Mouse (Mus musculus) neural tube, embryonic 12.5 days (tissue): ENCODE data around the gene Arrb1. TPM values are rescaled to one million over a fixed set of nuclear protein-coding genes. Genes with fewer than 3 reads are reported as not detected.

ENCODE experiments used
- ATAC-seq: fragments of 200-750 bp; cut with Nextera tagmentation; 2 replicates; pipeline ENCODE4 v1.8.0; 2017; ENCODE audit warnings: low read depth, mild to moderate bottlenecking, moderate TSS enrichment, moderate library complexity; ENCODE audit not compliant: low FRiP score
- H3K27ac ChIP-seq: fragments of 300-500 bp; sonication (generic); 2 replicates; pipeline ENCODE4 v1.5.1; 2016
- H3K27me3 ChIP-seq: fragments of 300-500 bp; sonication (generic); replicated peaks from 2 replicates; pipeline ENCODE4 v1.6.1; 2016; ENCODE audit warnings: mild to moderate bottlenecking
- H3K36me3 ChIP-seq: fragments of 300-500 bp; sonication (generic); 2 replicates; pipeline ENCODE4 v1.6.1; 2016; ENCODE audit warnings: mild to moderate bottlenecking
- H3K4me1 ChIP-seq: fragments of 300-500 bp; sonication (generic); 2 replicates; pipeline ENCODE4 v1.6.1; 2016
- H3K4me2 ChIP-seq: fragments of 300-500 bp; sonication (generic); replicated peaks from 2 replicates; pipeline ENCODE4 v1.6.1; 2016; ENCODE audit warnings: mild to moderate bottlenecking
- H3K4me3 ChIP-seq: fragments of 300-500 bp; sonication (generic); 2 replicates; pipeline ENCODE4 v1.5.1; 2016
- H3K9ac ChIP-seq: fragments of 300-500 bp; sonication (generic); 2 replicates; pipeline ENCODE4 v1.6.1; 2016; ENCODE audit warnings: mild to moderate bottlenecking
- H3K9me3 ChIP-seq: fragments of 300-500 bp; sonication (generic); 2 replicates; pipeline ENCODE4 v1.6.1; 2016; ENCODE audit warnings: mild to moderate bottlenecking
- WGBS: fragments of 180-500 bp; shearing (Covaris S2); methylation state at CpG from one replicate; pipeline ENCODE4 v1.1.7; 2016; 5-methylcytosine and 5-hydroxymethylcytosine counted together
- polyA plus RNA-seq: library from polyadenylated mRNA; unstranded; fragments of >200 nt; fragmentation: Nextera tagmentation; extraction: Ambion mirVana; gene quantifications from 2 replicates; pipeline ENCODE4 v1.2.1, GENCODE M21; 2016

The Arrb1 gene
- polyA plus RNA-seq, 1 experiment from 2014 or later = 18.4 TPM

GRCm38 (mm10) chr7:99523121-99523520, 12.1 kb upstream of the Arrb1 start:
- H3K4me3 ChIP-seq = no peak overlapping the region
- H3K36me3 ChIP-seq = no peaks in the 10 kb centered on the region
- H3K27ac ChIP-seq = no peak overlapping the region
- no peak for ATAC-seq
- 87% methylated on average over 8 of the region's 8 CpGs for WGBS
- no peak overlapping the region for H3K4me2 ChIP-seq
- H3K9ac ChIP-seq = no peak overlapping the region
- H3K27me3 ChIP-seq = no peaks in the 10 kb centered on the region
- H3K9me3 ChIP-seq = no peaks in the 10 kb centered on the region
- H3K4me1 ChIP-seq = no peaks in the 10 kb centered on the region

DNA sequence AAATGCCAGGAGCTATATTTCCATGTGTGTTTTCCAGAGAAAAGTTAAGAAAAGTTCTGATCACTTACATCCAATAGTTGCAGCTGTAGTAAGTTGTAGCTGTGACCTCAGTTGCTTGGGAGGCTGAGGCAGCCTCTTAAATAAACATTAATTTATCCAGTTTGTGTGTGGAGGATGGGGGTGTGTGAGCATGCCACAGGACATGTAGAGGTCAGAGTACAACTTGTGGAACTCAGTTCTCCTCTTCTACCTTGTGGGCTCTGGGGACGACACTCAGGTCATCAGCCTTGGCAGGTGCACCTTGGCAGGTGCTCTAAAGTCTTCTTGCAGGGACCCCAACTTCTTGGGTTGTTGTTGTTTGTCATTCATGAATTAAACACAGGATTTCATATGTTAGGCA, 11.4 kb upstream of the Arrb1 start:
- Histone ChIP-seq H3K27ac (no peak overlapping the region), H3K9ac (no peak overlapping the region), H3K9me3 (no peaks in the 10 kb centered on the region), H3K27me3 (no peaks in the 10 kb centered on the region), H3K4me3 (no peak overlapping the region), H3K4me2 (no peak overlapping the region), H3K4me1 (no peaks in the 10 kb centered on the region), H3K36me3 (no peaks in the 10 kb centered on the region)
- no peak for ATAC-seq
- 87% methylated on average over 1 of the region's 1 CpGs for WGBS

DNA sequence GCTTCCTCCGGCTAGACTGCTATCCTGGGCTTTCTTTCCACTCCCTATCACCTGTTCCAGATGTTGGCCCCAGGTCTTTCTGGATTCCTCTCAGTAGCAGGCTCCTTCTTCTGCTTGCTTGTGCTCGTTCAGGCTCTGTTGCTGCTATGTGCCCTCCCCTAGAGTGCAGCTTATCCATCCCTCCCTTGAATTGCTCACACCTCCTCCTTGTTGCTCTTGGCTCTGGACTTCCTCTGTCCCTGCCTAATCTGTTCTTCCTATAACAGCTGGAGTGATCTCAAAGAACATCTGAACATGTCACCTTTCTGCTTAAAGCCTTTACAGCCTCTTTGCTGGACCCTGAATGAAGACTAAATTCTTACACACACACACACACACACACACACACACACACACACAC, 6.7 kb upstream of the Arrb1 start:
- no peak for ATAC-seq
- Histone ChIP-seq H3K4me3 (no peak overlapping the region), H3K27ac (no peak overlapping the region), H3K9me3 (no peaks in the 10 kb centered on the region), H3K9ac (no peak overlapping the region), H3K27me3 (no peaks in the 10 kb centered on the region), H3K4me1 (no peaks in the 10 kb centered on the region), H3K36me3 (no peaks in the 10 kb centered on the region), H3K4me2 (no peak overlapping the region)
- WGBS = 51% methylated on average over 2 of the region's 2 CpGs

- no peaks in the 10 kb centered on the region for H3K9me3 ChIP-seq
- no peak overlapping the region for H3K4me3 ChIP-seq
- H3K27ac ChIP-seq = no peak overlapping the region
- WGBS = 61% methylated on average over 5 of the region's 5 CpGs
- H3K36me3 ChIP-seq = no peaks in the 10 kb centered on the region
- no peak overlapping the region for H3K4me2 ChIP-seq
- no peak for ATAC-seq
- H3K27me3 ChIP-seq = no peaks in the 10 kb centered on the region
- no peak overlapping the region for H3K9ac ChIP-seq
- peaks cover 5% of the 10 kb centered on the region; the same call in 1 of the 2 replicates for H3K4me1 ChIP-seq
Measured at GRCm38 (mm10) chr7:99529410-99529809, 5.9 kb upstream of the Arrb1 start.

- Histone ChIP-seq H3K9me3 (no peaks in the 10 kb centered on the region), H3K36me3 (no peaks in the 10 kb centered on the region), H3K4me2 (no peak overlapping the region), H3K27ac (no peak overlapping the region), H3K4me1 (peaks cover 20% of the 10 kb centered on the region), H3K4me3 (no peak overlapping the region), H3K27me3 (no peaks in the 10 kb centered on the region), H3K9ac (no peak overlapping the region)
- ATAC-seq = no peak
- WGBS = 91% methylated on average over 3 of the region's 3 CpGs
Measured at GRCm38 (mm10) chr7:99531408-99531970, 3.8 kb upstream of the Arrb1 start.

GRCm38 (mm10) chr7:99532526-99532925, 2.7 kb upstream of the Arrb1 start:
- H3K27ac ChIP-seq = no peak overlapping the region
- no peak for ATAC-seq
- H3K9me3 ChIP-seq = no peaks in the 10 kb centered on the region
- no peaks in the 10 kb centered on the region for H3K36me3 ChIP-seq
- H3K9ac ChIP-seq = no peak overlapping the region
- no peak overlapping the region for H3K4me2 ChIP-seq
- no peaks in the 10 kb centered on the region for H3K27me3 ChIP-seq
- H3K4me3 ChIP-seq = no peak overlapping the region
- 84% methylated on average over 4 of the region's 4 CpGs for WGBS
- H3K4me1 ChIP-seq = peaks cover 31% of the 10 kb centered on the region

DNA sequence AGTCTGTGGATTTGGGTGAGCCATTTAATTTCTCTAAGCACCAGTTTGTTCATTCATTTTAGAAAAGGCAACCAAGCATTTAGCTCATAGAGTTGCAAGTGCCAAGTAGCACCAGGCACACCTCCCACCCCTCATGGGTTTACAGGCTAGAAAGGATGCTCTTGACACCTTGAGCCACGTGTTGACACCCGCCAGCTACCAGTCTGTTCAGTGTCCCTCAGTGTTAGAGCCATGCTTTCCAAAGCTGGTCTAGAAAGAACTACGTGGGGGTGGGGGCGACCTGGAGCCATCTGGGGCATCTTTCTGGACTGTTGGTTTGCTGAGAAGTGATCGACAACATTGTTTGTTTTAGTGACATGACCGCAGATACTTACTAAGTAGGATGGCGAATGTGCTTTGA, 1.7 kb upstream of the Arrb1 start:
- no peak overlapping the region for H3K27ac ChIP-seq
- H3K4me1 ChIP-seq = peaks cover 40% of the 10 kb centered on the region

DNA sequence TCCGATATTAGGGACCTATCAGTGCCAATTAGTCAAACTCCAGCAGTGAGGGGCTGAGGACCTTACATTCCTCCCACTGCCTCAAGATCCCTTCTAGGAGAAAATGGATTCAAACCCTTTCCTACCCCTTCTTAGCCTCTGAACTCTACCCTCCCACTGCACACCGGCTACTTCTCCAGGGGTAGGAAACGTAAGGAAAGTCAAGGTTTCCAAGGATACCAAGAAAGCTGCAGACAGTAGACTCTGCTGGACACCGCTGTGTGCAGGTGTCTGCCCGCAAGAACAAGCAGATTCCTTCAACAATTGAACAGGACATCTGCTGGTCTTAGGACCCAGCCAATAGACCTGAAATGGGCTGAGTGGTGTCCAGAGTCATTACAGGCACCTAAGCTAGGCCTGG, 765 bp upstream of the Arrb1 start:
- H3K9me3 ChIP-seq = no peaks in the 10 kb centered on the region
- peak overlapping the region; percentile 83 for H3K27ac ChIP-seq
- no peak for ATAC-seq
- H3K4me2 ChIP-seq = peak overlapping the region; percentile 87
- no peaks in the 10 kb centered on the region for H3K36me3 ChIP-seq
- peaks cover 46% of the 10 kb centered on the region for H3K4me1 ChIP-seq
- H3K4me3 ChIP-seq = peak overlapping the region; percentile 73
- H3K27me3 ChIP-seq = no peaks in the 10 kb centered on the region
- WGBS = 35% methylated on average over 5 of the region's 5 CpGs
- peak overlapping the region; percentile 85 for H3K9ac ChIP-seq

More for the DNA sequence above, 1.7 kb upstream of the Arrb1 start:
- H3K36me3 ChIP-seq = no peaks in the 10 kb centered on the region
- WGBS = 89% methylated on average over 7 of the region's 7 CpGs
- no peaks in the 10 kb centered on the region for H3K9me3 ChIP-seq
- no peak for ATAC-seq
- H3K9ac ChIP-seq = no peak overlapping the region
- no peak overlapping the region for H3K4me3 ChIP-seq
- no peaks in the 10 kb centered on the region for H3K27me3 ChIP-seq
- no peak overlapping the region for H3K4me2 ChIP-seq

DNA sequence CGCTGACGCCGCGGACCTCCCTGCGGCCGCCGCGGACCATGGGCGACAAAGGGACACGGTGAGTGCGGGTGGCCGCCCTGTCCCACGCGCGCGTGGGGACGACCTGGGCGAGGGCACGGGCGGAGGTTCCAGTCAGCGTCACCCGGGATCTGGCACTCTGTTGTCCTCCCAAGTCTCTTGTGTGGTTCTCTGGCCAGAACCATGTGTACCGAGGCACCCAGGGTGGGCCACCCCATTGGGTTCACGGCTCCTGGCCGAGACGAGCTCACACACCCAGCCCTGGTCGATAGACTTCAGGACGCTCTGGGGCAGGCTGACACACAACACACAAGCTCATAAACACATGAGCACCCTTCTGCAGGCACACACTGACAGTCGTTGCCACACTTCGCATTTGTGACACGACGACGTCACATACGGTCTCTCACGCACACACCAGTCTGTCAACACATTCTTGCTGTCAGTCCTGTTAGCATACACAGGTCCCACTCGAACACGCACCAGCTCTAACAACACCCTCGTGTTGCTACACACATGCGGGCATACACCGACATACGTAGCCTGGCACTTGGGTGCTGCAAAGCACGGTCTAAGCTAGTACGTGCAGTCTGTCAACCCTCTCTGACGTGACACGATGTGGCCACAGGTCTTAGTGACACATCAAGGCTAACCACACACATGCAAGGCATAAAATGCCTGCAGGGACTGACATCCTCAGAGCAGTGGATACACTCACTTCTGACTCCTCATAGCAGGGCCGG, 655 bp downstream of the Arrb1 start:
- H3K9ac ChIP-seq = peak overlapping the region; percentile 85
- H3K4me3 ChIP-seq = peak overlapping the region; percentile 73
- peak overlapping the region; percentile 83 for H3K27ac ChIP-seq
- no peaks in the 10 kb centered on the region for H3K27me3 ChIP-seq
- H3K4me1 ChIP-seq = peaks cover 58% of the 10 kb centered on the region
- H3K4me2 ChIP-seq = peak overlapping the region; percentile 87
- H3K9me3 ChIP-seq = no peaks in the 10 kb centered on the region
- ATAC-seq = peak; percentile 54
- H3K36me3 ChIP-seq = no peaks in the 10 kb centered on the region
- 12% methylated on average over 46 of the region's 46 CpGs for WGBS

DNA sequence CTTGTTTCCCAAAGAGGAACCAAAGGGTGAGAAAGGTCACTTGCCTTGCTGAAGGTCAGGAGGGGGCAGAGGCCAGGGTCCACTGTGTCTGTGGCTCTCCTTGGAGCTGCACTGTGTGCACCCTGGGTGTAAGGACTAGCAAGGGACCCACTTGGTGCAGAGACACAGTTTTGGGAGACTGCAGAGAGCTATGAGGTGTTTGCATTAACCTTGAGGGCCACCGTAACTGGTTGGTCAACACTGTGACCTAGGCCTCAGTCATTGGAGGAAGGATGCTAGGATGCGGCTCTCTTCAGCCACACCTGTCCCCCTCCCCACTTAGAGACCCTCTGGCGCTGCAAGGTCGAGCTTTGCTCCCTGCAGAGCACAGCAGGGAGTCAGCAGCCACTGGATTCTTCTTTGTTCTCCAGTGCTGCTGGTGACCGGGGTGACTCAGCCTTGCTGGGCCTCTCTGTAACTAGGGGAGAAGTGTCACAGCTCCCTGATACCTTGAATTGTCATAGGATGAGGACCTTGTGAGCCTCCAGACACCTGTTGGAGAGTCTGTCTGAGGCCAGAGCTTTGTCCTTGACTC, 2.0 kb downstream of the Arrb1 start:
- H3K27ac ChIP-seq = no peak overlapping the region
- no peaks in the 10 kb centered on the region for H3K27me3 ChIP-seq
- no peaks in the 10 kb centered on the region for H3K9me3 ChIP-seq
- H3K4me1 ChIP-seq = peaks cover 61% of the 10 kb centered on the region
- ATAC-seq = no peak
- H3K9ac ChIP-seq = peak overlapping the region; percentile 36; the same call in 1 of the 2 replicates
- peak overlapping the region; percentile 87 for H3K4me2 ChIP-seq
- H3K4me3 ChIP-seq = peak overlapping the region; percentile 11; the same call in 1 of the 2 replicates
- WGBS = 36% methylated on average over 5 of the region's 5 CpGs
- no peaks in the 10 kb centered on the region for H3K36me3 ChIP-seq

GRCm38 (mm10) chr7:99538421-99538820, 3.2 kb downstream of the Arrb1 start:
- WGBS = 72% methylated on average over 4 of the region's 4 CpGs
- Histone ChIP-seq H3K9me3 (no peaks in the 10 kb centered on the region), H3K4me3 (no peak overlapping the region), H3K27ac (no peak overlapping the region), H3K9ac (no peak overlapping the region), H3K36me3 (no peaks in the 10 kb centered on the region), H3K4me1 (peaks cover 61% of the 10 kb centered on the region), H3K27me3 (no peaks in the 10 kb centered on the region), H3K4me2 (peak overlapping the region; percentile 87)
- ATAC-seq = no peak

DNA sequence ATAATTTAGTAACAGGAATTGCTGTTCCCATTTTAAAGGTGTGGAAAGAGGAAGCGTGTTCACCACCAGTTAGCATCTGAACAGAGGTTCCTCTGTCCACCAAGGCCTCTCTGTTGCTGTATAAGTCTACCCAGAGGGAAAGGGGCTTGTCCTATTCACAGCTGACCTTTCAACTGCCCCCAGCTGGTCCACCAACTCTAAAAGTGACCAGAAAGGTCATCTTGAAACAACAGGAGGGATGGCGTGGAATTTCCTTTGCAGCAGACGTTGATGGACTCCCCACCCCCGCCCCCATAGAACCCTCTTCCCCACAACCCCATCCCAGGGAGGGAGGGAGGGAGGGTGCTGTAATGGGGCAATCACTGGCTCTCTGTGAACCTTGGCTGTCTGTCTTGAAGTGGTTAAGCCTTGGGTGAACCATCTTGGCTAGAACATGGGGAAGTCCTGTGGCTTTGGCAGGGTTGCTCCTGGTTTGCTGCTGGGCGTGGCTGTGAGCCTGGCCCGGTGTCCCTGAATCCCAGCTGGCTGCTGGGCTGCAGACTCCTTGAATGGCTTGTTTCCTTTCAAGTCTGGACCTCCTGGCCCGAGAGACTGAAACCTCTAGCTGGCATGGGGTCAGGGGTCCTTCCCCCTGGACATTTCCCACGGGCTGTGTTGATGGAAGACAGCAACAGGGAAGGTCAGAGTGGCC, 4.1 kb downstream of the Arrb1 start:
- no peaks in the 10 kb centered on the region for H3K36me3 ChIP-seq
- H3K4me1 ChIP-seq = peaks cover 56% of the 10 kb centered on the region
- 11% methylated on average over 8 of the region's 8 CpGs for WGBS
- peak overlapping the region; percentile 46 for H3K4me2 ChIP-seq
- 0 out of 2 replicates have a peak overlapping the region, but pooled peaks have one; percentile 13 for H3K9ac ChIP-seq
- H3K9me3 ChIP-seq = no peaks in the 10 kb centered on the region
- H3K4me3 ChIP-seq = no peak overlapping the region
- no peaks in the 10 kb centered on the region for H3K27me3 ChIP-seq
- no peak for ATAC-seq
- H3K27ac ChIP-seq = no peak overlapping the region
